Mouse (Mus musculus) thymus, postnatal 14 days (tissue): ENCODE results near the gene Gm10320.

ENCODE experiments used
- DNase-seq: peaks from one replicate; pipeline ENCODE4 v3.0.0; 2021

Gm10320 gene

GRCm38 (mm10) chr13:98455646-98456045 is 36.2 kb downstream of the Gm10320 start:
- no peak for DNase-seq

- DNase-seq, result no peak
These were observed 37.4 kb downstream of the Gm10320 start for GRCm38 (mm10) chr13:98454224-98454967.

GRCm38 (mm10) chr13:98453146-98453545 is 38.7 kb downstream of the Gm10320 start:
- DNase-seq, result no peak

GRCm38 (mm10) chr13:98448696-98449095 is 43.1 kb downstream of the Gm10320 start:
- DNase-seq, result no peak

GRCm38 (mm10) chr13:98447741-98448140 is 44.1 kb downstream of the Gm10320 start:
- DNase-seq, result no peak

GRCm38 (mm10) chr13:98445391-98446125 is 46.2 kb downstream of the Gm10320 start:
- no peak for DNase-seq

GRCm38 (mm10) chr13:98441001-98441400 is 50.8 kb downstream of the Gm10320 start:
- DNase-seq, result no peak

- no peak for DNase-seq
These were observed 51.4 kb downstream of the Gm10320 start for GRCm38 (mm10) chr13:98440293-98440952.
